8 mouse cellular contexts compared by ENCODE assay signal in genomic region chr1:85246776-85247460, GRCm38 (mm10). TPM values are rescaled to one million over a fixed set of nuclear protein-coding genes. Genes with fewer than 3 reads are reported as not detected.
"Had no signal": no experiment of that assay in that cellular context is flagged by ENCODE, and none has a peak within 500 bp of the region (broad histone marks: within the 10 kb centered on the region; RNA-seq: fewer than 3 reads in every experiment).

No protein-coding gene starts in this region.

RNA-seq across cellular contexts. Expression of gene C130026I21Rik, which starts 23.4 kb away (rescaled TPM):
- polyA plus RNA-seq: heart, adult 2 months; heart, embryonic 12.5 days; heart, embryonic 14.5 days; hindbrain, embryonic 10.5 days; hindbrain, embryonic 12.5 days; kidney, embryonic 15.5 days; limb, embryonic 12.5 days; liver, embryonic 12.5 days had no signal
